Mouse (Mus musculus) testis, adult 2 months (tissue): Measurements from ENCODE around the gene Sparcl1.

ENCODE experiments used
- CTCF ChIP-seq: fragments of 200-500 bp; IDR thresholded peaks from 2 replicates; pipeline ENCODE4 v1.5.1; 2012; ENCODE audit warnings: low read depth, mild to moderate bottlenecking, inconsistent platforms, low read length, moderate library complexity; ENCODE audit not compliant: control insufficient read depth, insufficient read depth, insufficient replicate concordance
- POLR2A ChIP-seq: fragments of 200-500 bp; IDR thresholded peaks from 2 replicates; pipeline ENCODE4 v1.6.1; 2012; ENCODE audit warnings: low read depth, mild to moderate bottlenecking, inconsistent platforms, low read length, moderate library complexity; ENCODE audit not compliant: control insufficient read depth

DNA sequence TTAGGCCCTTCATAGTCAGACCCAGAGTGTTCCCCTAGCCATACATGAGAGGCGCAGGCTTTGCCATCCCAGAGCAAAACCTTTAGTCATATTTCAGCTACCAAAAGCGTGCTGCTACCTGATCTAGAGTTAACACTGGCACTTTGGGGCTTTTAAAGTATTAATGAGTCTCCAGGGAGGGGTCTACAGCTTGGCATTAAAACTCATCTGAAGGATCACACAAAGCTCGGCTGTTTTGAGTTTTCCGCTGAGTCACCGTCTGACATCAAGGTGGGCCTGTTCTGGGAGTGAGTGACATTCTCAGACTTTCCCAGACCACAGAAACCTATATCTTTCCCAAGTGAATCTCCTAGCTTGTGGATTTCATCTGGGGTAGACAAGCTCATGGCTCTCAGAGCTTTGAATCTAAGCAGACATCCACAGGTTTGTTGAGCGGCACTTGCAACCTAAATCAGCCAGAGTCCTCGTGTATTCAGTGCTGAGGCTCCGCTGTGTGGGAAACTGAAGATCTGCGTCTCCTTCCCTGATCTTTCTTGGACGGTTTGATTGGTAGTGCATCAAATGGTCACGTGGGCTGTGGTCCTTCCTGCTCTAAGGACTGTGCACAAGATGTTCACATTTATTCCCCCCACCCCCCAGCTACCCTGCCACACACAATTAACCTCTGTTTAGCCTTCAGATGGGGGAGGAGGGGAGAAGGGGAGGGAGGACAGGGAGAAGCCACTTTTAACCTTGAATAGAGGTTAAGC lies 5.2 kb downstream of the Sparcl1 start:
- TF ChIP-seq CTCF = no peak
- no peak for TF ChIP-seq POLR2A
